Mouse (Mus musculus) cerebellum, adult (tissue): ENCODE results near the gene Gpx4.

ENCODE experiments used
- ATAC-seq: cut with Nextera tagmentation; 2 replicates; pipeline ENCODE4 v1.9.2; 2017; ENCODE audit warnings: mild to moderate bottlenecking, moderate library complexity, mixed read lengths; ENCODE audit not compliant: insufficient number of reproducible peaks, low FRiP score, low TSS enrichment

The Gpx4 gene

DNA sequence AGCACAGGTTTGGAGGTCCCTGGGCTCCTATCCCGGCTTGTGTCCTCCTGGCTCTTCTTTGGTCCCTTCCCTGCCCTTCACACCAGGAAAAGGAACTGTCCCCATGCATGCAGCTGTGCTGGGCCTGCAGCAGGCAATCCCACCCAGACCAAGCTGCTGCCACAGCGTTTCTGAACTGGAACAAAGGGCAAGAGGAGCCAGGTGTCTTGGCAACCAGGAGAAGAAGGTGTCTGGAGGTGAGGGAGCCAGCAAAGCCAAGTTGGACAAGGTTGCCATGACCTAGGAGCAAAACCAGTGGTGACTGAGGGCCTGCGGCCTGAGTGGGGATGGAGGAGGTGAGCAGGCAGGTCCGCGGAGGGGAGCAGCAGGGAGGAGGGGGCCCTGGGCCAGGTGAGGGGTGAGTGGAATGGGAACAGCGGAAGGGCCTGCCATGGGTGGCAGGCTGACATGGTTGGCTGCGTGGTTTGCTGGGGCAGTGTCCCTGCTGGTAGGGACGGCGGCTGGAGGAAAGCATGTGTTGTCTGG, at the start of gene Gpx4:
Gene Gpx4, plus strand, starts transcription at position 126 of the 525 bp plus-strand sequence.
- no peak for ATAC-seq

DNA sequence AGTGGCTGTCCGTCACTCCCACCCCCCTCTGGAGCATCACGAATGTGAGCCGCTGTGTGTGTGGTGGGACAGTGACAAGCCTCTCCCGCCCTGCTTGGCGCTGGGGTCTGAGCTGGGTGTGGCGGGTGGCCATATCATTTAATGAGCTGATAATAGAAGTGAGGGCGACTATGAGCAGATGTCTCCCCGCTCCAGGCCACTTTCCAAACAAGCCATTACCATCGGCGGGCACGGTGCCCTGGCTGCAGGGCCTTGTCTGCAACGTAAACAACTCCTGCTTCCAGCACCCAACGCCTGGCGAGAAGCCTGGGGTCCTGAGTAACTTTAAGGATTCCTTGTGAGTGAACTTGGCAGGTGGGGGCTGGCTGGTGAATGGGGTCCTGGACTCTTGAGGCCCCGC, 49.1 kb upstream of the Gpx4 start:
- no peak for ATAC-seq

DNA sequence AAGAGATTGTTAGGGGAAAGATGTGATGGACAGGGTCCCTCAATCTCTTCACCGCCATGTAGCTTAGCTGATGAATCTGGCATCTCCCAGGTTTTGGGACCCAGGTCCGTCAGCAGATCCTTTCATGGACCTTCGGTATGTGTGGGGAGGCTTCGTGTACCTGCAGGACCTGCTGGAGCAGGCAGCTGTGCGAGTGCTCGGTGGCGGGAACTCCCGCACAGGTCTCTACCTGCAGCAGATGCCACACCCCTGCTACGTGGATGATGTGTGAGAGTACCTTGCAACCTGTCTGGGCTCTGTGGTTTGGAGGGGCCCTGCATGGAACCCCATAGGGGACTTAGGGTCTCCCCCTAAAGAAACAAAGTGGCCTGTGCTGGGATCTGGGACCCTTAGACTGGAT, 45.0 kb upstream of the Gpx4 start:
- ATAC-seq = no peak

DNA sequence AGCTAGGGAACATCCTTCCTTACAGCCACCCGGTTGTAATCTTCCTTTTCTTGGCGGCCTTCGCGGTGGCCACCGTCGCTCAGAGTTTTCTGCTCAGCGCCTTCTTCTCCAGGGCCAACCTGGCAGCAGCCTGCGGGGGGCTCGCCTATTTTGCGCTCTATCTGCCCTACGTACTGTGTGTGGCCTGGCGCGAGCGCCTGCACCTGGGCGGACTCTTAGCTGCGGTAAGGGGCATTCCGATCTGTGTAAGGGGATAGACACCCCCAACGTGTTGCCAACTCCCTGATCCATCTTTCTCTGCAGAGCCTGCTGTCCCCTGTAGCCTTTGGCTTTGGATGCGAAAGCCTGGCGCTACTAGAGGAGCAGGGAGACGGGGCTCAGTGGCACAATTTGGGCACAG, 44.1 kb upstream of the Gpx4 start:
- no peak for ATAC-seq

DNA sequence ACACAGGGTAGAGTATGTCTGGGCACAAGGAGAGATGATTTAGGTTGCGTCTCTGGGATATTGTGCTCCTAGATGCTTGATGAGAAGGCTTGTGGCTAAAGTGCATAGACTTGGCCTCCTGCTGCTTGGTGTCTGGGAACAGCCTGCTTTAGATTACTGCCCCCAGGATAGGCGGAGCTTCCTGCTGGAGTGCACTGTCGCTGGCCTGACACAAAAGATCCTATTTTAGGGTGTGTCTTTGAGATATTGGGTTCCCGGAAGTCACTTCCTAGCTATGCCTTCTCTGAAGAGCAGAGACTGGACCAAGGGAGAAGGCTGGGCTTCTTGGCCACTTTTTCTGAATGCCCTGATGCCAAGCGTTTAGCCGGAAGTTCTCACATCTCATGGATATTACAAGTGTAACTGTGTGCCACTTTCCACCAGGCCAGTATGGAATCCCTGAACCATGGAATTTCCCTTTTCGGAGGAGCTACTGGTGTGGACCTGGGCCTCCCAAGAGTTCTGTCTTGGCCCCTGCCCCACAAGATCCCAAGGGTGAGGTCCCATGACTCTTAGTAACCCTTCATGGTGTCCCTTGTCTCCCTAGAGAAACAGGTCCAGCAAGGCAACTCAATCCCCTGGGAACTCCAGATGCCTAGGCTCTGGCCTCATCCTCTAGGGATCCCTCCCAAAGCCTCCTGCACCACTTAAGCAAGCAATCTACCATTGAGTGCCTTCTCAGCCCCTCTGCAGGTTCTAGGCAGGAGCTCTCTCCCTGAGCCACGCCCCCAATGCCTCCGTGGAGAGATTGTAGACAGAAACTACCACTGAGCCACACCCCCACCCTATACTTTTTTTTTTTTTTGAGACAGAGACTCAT, 43.4 kb upstream of the Gpx4 start:
- ATAC-seq = no peak

DNA sequence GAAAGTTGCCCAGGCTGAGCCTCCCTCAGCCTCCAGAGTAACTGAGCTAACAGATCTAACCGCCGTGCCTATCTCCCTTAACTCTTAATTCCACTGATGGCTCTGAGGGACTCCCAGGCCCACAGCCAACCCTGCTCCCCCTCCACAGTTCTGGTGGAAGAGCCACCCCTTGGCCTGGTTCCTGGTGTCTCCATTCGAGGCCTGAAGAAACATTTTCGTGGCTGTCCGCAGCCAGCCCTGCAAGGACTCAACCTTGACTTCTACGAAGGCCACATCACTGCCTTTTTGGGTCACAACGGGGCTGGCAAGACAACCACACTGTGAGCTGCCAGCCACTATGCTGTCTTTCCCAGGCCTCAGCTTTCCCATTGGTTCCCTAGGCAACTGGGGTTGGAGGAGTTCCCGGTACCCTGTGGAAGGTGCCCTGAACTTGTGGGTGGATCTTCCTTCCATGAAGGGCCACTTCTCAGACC, 42.7 kb upstream of the Gpx4 start:
- no peak for ATAC-seq

DNA sequence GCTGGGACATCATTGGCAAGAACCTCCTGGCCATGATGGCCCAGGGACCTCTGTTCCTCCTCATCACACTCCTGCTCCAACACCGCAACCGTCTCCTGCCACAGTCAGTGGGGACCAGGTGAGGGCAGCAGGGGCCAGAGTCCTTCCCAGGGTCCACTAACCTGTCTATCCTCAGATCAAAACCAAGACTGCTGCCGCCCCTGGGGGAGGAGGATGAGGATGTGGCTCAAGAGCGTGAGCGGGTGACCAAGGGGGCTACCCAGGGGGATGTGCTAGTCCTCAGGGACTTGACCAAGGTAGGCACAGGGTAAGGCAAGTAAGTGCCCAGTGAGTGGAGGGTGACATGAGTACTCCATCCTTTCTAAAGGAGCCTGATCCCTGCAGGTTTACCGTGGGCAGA, 35.2 kb upstream of the Gpx4 start:
- ATAC-seq = no peak

DNA sequence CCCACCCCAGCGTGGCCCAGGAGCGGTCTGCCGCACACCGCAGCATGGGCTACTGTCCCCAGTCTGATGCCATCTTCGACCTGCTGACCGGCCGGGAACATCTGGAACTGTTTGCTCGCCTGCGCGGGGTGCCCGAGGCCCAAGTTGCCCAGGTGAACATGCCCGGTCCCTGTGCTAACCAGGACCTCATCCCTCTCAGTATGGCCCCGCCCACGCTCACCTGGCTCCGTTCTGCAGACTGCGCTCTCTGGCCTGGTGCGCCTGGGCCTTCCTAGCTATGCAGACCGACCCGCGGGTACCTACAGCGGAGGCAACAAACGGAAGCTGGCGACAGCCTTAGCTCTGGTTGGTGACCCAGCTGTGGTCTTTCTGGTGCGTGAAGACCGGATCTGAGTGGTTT, 33.4 kb upstream of the Gpx4 start:
- ATAC-seq = no peak

DNA sequence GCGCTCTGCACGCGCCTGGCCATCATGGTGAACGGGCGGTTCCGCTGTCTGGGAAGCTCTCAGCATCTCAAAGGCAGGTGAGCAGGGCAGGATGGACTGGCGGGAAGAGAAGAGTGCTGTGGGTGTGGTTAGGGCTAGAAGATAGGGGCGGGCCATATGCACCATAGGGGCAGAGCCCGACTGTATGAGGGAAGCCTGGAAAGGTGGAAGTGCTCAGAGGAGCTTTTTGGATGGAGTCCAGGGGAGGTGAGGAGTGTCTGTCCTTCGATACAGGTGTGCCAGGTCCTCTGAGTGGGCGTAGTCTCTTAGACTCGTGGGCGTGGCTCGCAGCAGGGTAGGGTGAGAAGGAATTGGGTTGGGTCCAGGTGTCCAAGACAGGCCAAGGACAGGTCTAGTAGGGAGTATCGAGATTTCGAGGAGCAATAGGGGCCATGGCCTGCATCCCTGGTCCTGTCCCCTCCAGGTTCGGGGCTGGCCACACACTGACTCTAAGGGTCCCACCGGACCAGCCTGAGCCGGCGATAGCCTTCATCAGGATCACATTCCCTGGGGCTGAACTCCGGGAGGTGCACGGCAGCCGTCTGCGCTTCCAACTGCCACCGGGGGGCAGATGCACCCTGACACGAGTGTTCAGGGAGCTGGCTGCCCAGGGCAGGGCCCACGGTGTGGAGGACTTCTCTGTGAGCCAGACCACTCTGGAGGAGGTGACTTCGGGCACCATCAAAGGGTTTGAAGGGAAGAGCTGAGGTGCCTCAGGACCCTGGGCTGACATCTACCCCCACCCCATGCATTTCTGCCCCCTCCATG, 32.3 kb upstream of the Gpx4 start:
- no peak for ATAC-seq

DNA sequence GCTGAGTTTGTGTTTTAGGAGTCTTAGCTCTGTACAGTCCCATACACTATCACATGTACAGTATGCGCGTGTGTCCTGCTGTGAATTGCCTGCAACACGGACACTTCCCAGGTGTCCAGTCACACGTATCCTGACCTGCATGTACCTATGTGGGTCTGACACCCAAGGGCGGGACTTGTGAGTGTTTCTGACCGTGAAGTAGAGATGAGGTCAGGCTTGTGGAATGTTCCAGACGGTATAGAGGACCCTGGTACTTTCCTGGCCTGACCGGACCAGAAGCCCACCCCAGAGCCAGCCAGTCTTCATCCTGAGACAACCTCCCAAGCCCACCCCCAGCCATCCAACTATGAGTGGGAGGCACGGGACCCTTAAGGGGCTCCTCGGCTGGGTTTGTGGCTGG, 31.4 kb upstream of the Gpx4 start:
- ATAC-seq = no peak

DNA sequence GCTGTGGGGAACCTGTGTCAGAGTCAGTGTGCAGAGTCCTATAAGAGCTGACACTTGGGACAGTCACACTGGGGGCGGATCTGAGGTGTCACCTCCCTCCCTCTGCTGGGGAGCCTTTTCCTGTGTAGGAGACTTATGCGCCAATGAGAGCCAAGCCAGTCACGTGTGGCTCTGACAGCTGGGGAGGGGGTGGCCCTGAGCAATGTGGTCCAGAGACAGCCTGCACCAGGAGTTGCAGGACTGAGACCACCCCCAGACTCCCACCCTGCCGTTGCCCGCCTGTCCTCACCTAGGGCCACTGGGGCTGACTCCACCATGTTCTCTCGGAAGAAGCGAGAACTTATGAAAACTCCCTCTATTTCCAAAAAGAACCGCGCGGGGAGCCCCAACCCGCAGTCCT, 30.5 kb upstream of the Gpx4 start, which contains the start of gene Arhgap45:
Gene Arhgap45, plus strand, starts transcription at position 143 of the 400 bp plus-strand sequence.
- ATAC-seq = no peak

DNA sequence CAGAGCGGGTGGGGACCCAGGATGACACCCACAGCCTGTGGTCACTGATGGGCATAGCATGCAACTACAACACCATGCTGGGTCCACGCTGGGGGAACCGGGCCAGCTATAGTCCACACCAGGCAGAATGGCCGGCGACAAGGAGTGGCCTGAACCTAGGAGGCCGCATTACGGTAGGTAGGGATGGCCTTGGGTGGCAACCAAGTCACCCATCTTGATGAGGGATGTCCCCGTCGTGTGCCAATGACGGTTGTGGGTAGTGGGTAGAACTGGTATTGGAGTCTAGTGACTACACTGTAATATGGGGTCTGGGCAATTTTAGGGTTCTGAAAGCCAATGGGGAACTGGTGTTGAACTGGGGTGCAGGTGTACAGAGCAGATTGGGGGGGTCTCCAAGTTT, 30.0 kb upstream of the Gpx4 start:
- no peak for ATAC-seq

DNA sequence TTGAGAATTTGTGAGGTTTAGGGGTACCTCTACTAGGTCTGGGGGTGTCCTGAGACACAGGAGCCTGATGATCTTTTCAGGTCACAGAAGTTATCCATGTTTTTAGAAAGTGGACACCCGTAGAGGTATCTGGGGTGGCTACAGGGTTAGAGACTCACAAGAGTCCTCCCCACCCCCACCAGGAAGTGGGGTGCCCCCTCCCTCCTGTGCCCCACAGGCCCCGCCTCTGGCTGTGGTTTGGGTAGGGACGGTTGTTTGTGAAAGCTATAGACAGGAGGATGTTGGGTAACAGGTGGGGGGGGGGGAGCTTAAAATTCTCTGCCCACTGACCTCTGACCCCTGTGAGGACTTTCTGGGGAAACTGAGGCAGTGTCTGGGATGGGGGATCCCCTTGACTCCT, 29.6 kb upstream of the Gpx4 start:
- no peak for ATAC-seq

DNA sequence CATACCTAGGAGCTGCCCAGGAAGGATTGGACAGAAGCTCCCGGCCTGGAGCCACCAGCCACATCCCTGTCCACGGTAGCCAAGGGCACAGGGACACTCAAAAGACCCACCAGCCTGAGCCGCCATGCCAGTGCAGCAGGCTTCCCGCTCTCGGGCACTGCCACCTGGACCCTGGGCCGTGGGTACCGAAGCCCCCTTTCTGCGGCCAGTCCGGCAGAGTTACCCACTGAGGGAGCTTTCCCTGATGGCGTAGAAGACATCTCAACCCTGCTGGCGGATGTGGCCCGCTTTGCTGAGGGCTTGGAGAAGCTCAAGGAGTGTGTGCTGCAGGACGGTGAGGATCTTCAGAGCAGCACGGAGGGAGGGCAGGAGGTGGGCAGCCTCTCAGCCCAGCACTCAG, 29.2 kb upstream of the Gpx4 start:
- ATAC-seq = no peak

DNA sequence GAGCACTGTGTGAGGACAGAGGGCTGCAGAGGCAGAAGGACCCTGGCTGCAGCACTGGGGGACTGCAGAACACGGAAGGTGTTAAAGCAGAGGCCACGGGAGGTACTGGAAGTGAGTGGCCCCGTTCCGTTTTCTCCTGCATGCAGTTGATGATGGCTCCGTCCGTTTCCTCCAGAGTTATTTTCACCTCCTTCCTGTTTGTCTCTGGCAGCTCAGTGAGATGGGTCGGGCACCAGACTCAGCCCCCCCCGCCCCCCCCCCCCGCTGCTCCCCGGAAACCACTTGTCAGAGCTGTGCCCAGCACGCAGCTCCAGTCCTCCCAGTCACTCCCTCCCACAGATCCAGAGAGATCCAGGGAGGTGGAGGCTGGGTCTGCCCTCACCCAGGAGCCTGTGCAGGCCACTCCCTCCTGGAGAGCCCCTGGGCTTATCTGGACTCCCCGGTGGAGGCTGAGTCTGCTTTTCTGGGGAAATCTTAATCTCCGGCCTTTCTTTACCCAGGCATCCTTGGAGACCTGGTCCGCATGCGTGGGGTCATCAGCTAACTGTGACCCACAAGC, 28.1 kb upstream of the Gpx4 start:
- no peak for ATAC-seq

DNA sequence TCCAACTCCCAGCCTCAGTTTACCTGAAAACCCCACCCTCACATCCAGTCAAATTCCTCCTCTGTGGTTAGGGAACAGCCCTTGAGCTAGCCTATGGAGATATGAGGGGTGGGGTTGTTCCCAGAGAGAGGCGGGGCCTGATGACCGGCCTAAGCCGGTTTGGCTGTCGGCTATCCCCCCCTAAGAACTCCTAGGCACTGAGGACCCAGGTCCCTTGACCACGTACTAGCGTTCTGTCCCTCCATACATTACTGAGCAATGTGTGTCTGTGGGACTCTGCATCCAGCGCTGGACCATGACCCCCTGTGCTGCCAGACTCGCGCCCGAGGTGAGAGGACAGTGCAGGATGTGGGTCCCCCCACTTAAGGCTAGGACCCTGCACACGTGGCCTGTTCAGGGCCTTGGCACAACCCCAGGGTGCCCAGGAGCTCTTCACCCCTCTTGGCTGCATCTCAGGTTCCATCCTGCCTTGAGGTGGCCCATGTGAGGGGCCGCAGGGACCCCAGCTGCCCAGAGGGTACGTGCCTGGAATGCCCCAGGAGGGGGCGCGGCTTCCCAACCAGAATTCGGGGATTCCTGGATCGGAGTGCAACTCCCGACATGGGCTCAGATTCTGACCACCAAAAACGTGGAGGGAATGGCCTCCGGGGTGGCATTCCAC, 27.4 kb upstream of the Gpx4 start:
- ATAC-seq = no peak

DNA sequence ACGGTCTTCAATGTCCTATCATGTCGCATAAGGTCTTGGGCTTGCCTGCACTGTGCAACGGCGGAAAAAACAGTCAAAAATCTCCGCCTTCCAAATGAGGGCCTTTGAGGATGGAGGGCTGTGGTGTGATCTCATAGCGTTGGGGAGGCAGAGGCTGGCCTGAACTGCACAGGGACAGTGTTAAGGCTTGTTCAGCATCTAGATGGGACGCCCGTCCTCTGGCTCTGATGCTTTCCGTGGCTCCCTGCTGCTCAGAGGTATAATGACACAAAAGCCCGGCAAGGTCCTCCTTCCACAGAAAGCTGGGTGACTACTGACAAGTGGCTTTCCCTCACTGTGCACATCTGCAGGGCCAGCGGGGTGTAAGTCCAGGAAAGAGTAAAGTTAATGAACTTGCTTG, 26.8 kb upstream of the Gpx4 start:
- no peak for ATAC-seq

DNA sequence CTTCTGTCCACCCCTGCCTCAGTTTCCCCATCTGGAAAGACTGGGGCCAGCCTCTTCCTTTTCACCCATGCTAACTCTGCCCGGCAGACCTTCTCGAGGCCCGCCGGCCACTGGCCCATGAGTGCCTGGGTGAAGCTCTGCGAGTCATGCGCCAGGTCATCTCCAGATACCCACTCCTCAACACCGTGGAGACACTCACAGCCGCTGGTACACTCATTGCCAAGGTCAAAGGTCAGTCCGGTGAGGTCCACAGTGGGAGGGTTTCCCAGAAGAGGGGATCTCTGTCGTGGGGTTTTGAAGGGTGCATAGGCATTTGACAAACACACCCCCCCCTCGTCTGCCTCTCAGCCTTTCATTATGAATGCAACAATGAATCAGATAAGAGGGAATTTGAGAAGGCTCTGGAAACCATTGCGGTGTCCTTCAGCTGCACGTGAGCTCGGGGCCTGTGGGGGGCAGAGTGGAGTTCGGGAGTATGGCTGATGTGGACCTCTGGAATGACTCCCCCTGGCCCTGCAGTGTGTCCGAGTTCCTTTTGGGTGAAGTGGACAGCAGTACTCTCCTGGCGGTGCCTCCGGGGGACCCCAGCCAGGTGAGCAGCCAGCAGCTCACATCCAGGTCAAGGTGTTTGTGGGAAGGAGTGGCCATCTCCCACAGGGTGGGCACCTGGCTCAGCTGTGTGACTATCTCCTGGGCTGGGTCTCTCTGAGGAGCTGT, 26.2 kb upstream of the Gpx4 start:
- ATAC-seq = no peak

DNA sequence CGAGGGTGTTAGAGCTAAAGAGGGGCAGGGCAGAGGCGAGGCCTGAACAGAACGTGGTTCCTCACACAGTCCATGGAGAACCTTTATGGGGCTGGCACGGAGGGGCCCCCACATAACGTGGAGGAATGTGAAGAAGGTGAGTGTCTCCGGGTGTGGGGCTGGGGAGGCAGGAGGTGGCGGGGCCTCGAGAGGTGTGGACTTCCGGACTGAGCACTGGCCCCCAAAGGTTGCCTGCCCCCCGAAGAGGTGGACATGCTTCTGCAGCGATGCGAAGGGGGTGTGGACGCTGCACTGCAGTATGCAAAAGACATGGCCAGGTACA, 25.7 kb upstream of the Gpx4 start:
- no peak for ATAC-seq

DNA sequence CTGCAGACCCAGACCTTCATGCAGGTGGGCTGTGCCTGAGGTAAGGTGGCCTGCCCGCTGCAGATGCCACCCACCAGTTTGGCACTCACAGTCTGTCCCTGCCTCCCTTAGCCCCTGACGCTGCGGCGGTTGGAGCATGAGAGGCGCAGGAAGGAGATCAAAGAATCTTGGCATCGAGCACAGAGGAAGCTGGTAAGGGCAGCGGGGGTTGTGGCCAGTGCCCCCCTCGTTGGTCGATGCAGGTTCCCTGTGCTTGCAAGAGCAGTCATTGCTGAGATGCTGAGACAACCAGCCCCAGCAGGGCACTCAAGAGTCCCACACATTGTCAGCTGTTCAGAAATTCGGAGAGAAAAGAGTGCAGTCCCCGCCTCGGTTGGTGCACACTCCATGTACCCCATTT, 24.8 kb upstream of the Gpx4 start:
- ATAC-seq = no peak
